Mouse (Mus musculus) gastrocnemius, postnatal 4 days (tissue): ENCODE data around the gene Fars2. TPM values are rescaled to one million over a fixed set of nuclear protein-coding genes. Genes with fewer than 3 reads are reported as not detected.
A peak's percentile ranks its signal among the peaks of the same experiment; 100 is the strongest.

Experiments used
- DNase-seq, 2 experiments: peaks; one replicate each; pipeline ENCODE4 v3.0.0; 2021 to 2022; ENCODE audit warnings: low spot score in 2 of 2, mixed read lengths in 2 of 2
- long read RNA-seq, 2 experiments: library from polyadenylated mRNA; stranded (forward); transcript quantifications; one replicate each; pipeline ENCODE4 v2.0.0; 2021
- total RNA-seq, 2 experiments: library from RNA; stranded (reverse); gene quantifications; 2 replicates each; pipeline ENCODE4 v1.2.3; 2021

The Fars2 gene
- 10 to 100 TPM; 31.0 to 35.6 TPM for total RNA-seq
- long read RNA-seq, experiment 1, transcript Fars2-201 (7 exons, 2,125 nt) = major isoform, 70 of 82 reads
- long read RNA-seq, experiment 1, partial matches to known transcripts = 0 of 82 reads
- long read RNA-seq, experiment 1, other reads (novel, unspliced or antisense) = 10 of 82 reads
- long read RNA-seq, experiment 2, transcript Fars2-201 (7 exons, 2,125 nt) = major isoform, 58 of 72 reads
- long read RNA-seq, experiment 2, partial matches to known transcripts = 0 of 72 reads
- long read RNA-seq, experiment 2, other reads (novel, unspliced or antisense) = 8 of 72 reads

GRCm38 (mm10) chr13:36117143-36118014 lies at the start of gene Fars2, which contains the start of gene Lyrm4:
Fars2 (plus strand) TSS chr13:36117412.
Lyrm4 (minus strand) TSS chr13:36117526.
- peak; percentile 91 to 98 for DNase-seq

DNA sequence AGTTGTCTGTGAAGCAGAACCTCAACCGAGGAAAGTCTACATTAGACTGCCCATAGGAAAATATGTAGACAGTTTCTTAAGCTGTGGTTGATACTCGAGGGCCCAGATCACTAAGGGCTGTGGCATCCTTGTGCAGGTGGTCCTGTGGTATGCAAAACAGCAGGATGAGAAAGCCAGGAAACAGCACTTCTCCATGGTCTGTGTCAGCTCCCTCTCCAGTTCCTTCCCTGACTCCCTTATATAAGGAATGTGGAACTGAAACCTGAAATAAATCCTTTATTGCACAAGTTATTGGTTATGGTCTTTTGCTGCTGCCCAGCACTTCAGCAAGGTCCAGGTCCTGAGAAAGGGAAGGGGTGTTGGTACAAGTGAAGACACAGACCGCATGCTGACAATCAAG lies 42.7 kb upstream of the Fars2 start:
- DNase-seq = no peak

- DNase-seq = no peak
Observed at GRCm38 (mm10) chr13:36081591-36081990, 35.6 kb upstream of the Fars2 start.

DNA sequence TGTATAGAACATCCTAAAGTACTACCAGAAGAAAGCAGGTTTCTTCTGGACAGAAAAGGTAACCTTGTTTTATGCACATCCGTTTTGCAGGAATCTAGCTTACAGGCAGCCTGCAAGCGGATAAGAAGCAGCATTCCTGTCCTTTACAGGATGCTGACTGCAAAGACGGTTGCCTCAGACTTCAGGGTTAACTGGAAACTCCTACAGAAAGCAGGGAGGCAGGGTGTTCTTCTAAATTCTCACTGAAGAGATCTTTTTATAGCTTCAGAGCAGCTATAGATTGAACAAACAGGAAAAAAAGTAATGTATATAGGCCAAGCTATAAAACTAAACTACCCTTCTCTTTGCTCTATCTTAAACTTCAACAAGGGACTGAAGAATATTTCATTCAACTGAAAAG lies 32.5 kb upstream of the Fars2 start:
- DNase-seq = no peak

DNA sequence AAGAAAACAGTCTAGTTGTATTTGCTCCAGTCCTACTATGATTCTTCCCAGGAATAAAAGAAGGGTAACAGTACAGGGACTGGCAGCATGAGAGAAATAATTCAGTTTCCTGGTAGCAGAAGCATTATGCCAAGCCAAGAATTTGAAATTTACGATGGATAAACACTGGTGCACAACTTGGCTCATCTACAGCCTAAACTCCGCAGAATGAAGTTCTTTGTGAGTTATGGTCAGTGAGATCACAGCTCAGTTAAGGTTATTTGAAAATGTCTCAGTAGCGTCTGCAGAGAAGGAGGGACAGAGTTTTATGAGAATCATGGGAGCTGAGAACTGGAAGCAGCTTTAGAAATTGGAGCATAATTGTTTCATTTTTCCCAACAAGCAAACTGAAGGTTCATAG lies 31.2 kb upstream of the Fars2 start:
- DNase-seq = no peak

DNA sequence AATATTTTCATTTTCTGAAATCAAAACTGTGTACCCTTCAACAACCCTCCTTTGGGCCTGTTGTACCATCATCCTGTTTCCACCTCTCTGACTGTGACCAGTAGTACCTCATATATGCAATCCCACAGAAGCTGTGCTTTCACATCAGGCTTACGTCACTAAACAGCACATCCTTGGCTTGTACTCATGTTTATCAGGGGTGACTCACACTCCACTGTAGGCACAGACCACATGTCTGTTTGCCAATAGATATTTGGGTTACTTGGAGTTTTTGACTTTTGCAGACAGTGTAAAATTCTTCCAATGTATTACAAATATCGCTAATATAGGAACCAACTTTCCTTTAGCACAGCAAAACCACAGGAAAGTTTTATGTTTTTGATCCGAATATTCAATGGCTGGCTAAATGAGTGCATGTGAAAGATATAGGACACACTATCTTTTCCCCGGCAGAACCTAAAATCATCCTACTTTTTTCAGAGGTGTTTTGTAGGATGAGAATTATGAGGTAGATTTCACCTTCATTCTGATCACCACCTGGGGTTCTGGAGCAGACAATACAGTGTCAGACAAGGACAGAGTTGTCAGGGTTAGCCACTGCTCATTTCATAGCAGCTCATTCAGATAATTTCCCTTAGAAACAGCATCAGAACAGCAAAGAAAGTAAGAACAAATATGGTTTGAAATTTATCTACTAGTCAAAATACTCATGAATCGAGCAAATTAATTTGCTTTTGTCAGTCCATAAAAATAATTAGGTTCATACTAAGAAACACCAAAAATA lies 30.4 kb upstream of the Fars2 start:
- DNase-seq = no peak

DNA sequence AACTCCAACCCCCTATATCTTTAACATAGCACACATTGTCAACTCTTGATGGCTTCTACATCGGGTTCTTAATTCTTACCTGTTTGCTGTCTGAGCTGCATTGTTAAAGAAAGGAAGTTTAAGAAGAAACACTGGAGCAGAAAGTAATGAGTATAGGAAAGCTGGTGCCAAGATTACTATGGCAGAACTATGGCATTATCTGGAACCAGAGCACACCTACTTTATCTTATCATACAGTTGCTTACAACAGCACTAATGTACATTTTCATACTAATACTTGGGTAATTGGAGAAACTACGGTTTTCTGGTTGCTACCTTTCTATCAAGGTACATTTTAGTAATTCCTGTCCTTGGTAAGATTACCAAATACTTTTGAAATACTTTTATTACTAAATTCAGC lies 29.8 kb upstream of the Fars2 start:
- no peak for DNase-seq

- DNase-seq = no peak
Observed at GRCm38 (mm10) chr13:36088168-36088567, 29.0 kb upstream of the Fars2 start.

DNA sequence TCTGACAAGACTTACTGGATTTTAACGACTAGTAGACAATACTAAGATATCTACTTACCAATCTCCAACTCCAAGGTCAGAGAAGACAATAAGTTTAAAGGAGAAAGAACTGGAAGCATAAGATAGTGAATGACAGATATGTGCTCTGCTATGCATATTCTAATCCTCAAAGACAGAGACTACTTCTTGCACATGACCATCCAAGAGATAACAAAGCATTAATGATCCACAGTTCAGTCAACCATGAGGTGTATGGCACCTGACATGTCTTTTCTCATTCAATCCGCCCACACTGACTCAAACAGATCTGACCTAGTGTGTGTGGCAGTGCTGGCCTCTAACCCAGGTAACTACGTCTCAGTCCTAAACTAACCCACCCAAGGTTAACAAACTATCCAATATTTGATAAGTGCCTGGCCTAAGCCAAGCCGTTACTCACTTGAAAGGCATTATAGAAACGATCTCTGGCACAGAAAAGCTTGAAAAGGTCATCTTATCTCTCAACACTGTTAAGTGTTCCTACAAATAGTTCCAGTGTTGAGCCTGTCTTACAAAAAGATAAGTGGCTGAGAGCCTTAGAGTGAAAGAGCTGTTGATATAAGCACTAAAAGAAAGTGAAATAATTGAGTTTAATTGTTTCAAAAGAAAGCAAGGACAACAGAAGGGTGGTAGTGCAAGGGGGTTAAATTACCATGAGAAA lies 20.4 kb upstream of the Fars2 start:
- DNase-seq = no peak

DNA sequence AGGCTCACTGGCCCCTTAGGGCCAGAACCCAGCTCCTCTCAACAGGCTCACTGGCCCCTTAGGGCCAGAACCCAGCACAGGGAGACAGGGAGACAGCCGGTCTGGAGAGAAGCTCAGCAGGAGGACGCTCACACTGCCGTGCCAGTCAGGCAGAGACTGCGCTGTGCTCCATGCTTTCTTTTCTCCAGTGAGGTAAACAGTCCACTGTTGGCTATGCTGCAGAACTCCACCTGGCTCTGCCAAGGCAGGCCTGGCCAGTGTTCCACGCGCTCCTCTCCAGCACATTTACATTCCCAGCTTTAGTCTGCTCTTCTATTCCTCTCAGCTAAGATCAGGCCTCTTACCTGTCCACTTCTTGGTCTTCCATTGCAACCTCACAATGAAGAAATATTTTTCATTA lies 11.6 kb upstream of the Fars2 start:
- DNase-seq = no peak

GRCm38 (mm10) chr13:36108528-36108927 lies 8.7 kb upstream of the Fars2 start:
- no peak for DNase-seq

- DNase-seq = no peak
Observed at GRCm38 (mm10) chr13:36111331-36111730, 5.9 kb upstream of the Fars2 start.

DNA sequence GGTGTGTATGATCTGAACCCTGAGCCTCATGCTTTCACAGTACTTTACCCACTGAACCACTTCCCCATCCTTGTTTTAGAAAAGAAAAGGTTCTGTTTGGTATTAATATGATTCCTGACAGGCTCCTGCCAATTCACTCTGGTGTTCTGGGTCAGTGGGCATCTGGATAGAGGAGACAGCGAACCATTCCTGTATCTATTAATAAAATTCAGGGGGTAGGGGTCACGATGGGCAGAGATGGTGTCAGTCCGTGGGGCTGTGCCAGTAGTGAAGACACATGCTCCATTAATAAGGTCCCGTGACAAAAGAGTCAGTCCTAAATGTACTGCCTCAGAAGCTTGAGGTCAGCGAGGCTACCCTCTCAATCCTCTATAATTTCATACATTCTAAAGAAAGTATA lies 4.0 kb upstream of the Fars2 start:
- no peak for DNase-seq

- peak in 1 of 2 experiments; percentile 21 for DNase-seq
Observed at GRCm38 (mm10) chr13:36116520-36117142, 581 bp upstream of the Fars2 start.

- no peak for DNase-seq
Observed at GRCm38 (mm10) chr13:36119684-36120083, 2.5 kb downstream of the Fars2 start.

DNA sequence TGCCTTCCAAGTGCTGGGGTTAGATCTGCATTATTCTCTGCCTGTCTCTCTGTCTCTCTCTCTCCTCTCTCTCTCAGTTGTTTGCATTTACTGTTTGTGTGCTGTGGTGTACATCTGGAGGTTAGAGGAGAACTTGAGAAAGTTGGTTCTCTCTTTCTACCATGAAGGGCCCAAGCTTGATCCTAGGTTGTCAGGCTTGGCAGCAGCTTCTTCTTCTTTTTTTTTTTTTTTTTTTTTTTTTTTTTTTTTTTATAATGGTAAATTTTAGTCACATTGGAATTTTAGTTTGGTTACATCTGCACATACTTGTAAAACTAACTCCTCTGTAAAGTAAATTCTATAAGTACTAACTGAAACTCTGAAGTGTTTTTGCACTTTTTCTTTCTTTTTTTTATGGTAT lies 3.4 kb downstream of the Fars2 start:
- DNase-seq = no peak

DNA sequence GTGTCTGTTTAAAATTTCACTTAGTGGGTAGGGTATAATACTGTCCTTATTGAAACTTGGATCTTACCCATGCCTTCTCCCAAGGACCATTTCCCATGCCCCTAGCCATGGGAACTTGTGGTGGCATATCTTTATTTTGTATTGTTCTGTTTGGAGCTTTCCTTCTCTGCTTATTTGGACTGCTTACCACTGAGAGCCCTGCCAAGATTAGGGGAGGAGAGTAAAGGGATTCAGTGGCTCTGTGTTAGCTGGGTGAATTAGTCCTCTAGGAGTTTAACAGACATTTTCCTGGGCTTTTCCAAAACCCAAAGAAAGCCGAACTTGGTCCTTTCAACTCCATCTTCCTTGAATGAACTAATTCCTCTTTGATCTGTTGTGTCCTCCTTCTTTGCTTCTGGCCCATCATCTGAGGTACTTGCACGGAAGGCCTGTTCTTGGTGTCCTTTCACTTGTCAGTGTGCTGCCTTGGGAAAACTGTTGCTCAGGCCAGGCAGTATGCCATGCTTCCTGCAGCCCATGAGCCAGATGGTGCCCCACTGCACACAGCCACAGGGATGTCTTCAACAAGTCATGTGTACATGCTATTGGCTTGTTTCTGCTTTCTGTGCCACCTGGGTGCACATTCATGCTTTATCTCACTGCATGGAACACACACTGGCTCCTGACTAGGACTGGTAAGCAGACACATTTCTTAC lies 12.3 kb downstream of the Fars2 start:
- no peak for DNase-seq

DNA sequence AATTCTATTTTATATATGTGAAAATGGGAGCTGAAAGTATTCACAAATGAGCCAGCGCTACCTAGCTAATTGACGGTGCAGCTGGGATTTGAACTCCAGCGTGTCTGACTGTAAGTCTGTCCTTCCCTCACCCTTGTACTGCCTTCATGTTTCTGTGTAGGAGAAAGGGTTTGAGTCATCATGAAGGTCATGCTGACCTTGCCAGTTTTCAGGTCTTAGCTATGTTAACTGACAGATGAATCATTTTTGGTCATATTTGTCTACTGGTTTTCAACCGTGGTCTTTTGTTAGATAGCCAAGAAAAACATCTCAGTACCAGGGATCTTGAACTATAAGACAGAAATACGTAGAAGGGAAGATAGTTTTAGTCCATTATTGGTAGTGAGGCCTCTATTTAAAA lies 14.2 kb downstream of the Fars2 start:
- no peak for DNase-seq

DNA sequence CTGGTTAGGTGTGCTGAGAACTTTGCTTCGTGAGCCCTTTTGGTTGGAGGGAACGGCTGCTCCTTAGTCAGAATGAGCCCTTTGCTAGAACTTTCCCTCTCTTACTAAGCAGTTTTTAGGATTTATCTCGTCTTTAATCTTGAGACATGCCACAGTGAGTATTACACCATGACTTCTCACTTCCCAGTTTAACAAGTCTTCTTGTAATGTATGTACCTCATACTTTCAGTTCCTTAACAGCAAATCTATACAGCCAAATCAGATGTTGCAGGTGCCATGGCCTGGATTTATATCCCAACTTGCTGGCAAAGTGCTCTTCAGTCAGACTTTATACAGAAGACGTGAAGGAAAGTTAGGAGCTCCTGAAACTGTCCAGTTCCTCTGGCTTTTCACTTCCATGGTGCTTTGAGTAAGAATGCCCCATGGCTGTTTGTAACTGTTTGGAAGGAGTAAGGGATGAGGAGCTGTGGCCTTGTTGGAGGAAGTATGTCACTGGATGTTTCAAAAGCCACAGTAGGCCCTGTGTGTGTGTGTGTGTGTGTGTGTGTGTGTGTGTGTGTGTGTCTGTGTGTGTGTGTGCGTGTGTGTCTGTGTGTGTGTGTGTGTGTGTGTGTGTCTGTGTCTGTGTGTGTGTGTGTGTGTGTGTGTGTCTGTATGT lies 14.9 kb downstream of the Fars2 start:
- no peak for DNase-seq
